Mouse (Mus musculus) megakaryocyte, embryonic 14.5 days (primary cell): ENCODE data around the gene Hoxc8.

Experiments used
- FLI1 ChIP-seq: IDR thresholded peaks from 2 replicates; pipeline ENCODE4 v1.6.1; 2012; ENCODE audit warnings: low read length, inconsistent platforms, mixed read lengths
- GATA1 ChIP-seq: IDR thresholded peaks from 3 replicates; pipeline ENCODE4 v1.6.1; 2012; ENCODE audit warnings: mixed read lengths, low read length, inconsistent platforms, borderline replicate concordance

DNA sequence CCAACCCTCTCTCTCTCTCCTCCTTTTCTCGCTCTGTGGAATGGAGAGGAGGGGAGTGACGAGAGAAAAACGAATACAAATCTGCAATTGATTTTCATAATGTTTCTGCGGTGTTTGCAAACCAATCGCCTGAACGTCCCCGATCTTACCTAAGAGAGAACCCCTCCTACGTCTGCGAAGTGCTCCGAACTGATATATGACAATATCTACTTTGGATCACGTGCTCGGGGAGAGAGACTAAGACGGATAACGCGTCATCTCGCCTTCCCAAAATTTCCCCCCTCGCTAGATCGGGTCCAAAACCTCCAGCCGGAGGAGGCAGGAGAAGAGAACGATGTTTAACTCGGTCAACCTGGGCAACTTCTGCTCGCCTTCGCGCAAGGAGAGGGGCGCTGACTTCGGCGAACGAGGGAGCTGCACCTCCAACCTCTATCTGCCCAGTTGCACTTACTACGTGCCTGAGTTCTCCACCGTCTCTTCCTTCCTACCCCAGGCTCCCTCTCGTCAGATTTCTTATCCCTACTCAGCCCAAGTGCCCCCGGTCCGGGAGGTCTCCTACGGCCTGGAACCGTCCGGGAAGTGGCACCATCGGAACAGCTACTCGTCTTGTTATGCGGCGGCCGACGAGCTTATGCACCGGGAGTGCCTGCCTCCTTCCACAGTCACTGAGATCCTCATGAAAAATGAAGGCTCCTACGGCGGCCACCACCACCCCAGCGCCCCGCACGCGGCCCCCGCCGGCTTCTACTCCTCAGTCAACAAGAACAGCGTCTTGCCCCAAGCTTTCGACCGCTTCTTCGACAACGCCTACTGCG lies 36.0 kb upstream of the Hoxc8 start, which contains the start of gene Hoxc11:
- TF ChIP-seq GATA1 (no peak), FLI1 (no peak)
